Mouse (Mus musculus) spleen, postnatal 10 days (tissue): ENCODE data around the gene Myh1.
A peak's percentile ranks its signal among the peaks of the same experiment; 100 is the strongest.

Experiments
- DNase-seq, 2 experiments: peaks; one replicate each; pipeline ENCODE4 v3.0.0; 2021 to 2022; ENCODE audit warnings: low spot score in 2 of 2

Gene Myh1

GRCm38 (mm10) chr11:67229946-67230345 lies 30.1 kb downstream of the Myh1 start:
- DNase-seq, result no peak

GRCm38 (mm10) chr11:67235639-67236358 lies 35.9 kb downstream of the Myh1 start:
- peak in 1 of 2 experiments; percentile 34 for DNase-seq

DNA sequence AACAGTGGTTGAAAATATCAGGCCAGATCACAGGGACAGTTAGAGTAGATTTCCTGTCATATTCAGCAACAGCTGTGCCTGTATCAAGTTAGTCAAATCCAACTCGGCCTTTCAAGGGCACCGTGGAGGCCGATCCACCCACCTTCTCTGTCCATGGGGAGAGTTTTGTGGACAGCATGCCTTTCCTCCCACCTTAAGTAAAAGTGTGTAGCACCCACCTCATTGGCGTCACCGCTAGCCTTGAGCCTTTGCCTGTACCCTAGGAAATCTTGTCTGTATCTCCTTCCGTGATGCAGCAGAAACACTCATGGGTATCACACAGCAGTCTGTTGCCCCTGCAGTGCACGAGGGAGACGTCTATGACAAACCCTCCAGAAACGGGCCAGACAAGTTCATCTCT lies 36.9 kb downstream of the Myh1 start:
- DNase-seq, result no peak

GRCm38 (mm10) chr11:67237481-67238079 lies 37.7 kb downstream of the Myh1 start, which contains the start of gene Myh4:
Myh4 (plus strand) TSS chr11:67238029.
- no peak for DNase-seq

- no peak for DNase-seq
Observed at GRCm38 (mm10) chr11:67241051-67241450, 41.2 kb downstream of the Myh1 start.

GRCm38 (mm10) chr11:67253691-67254090 lies 53.8 kb downstream of the Myh1 start:
- DNase-seq, result no peak

GRCm38 (mm10) chr11:67257048-67257447 lies 57.2 kb downstream of the Myh1 start:
- DNase-seq, result no peak

GRCm38 (mm10) chr11:67260956-67261355 lies 61.1 kb downstream of the Myh1 start:
- DNase-seq, result no peak
